Mouse (Mus musculus) hindbrain, embryonic 14.5 days (tissue): ENCODE data around the gene Akap6. TPM values are rescaled to one million over a fixed set of nuclear protein-coding genes. Genes with fewer than 3 reads are reported as not detected.

Experiments used
- ATAC-seq: fragments of 200-750 bp; cut with Nextera tagmentation; 2 replicates; pipeline ENCODE4 v1.8.0; 2017; ENCODE audit warnings: moderate number of reproducible peaks, mild to moderate bottlenecking, moderate TSS enrichment, moderate library complexity; ENCODE audit not compliant: low FRiP score
- DNase-seq: peaks from one replicate; pipeline ENCODE4 v3.0.0-alpha.2; 2015; ENCODE audit warnings: low spot score
- H3K27ac ChIP-seq: fragments of 300-500 bp; sonication (generic); 2 replicates; pipeline ENCODE4 v1.5.1; 2014; ENCODE audit warnings: mild to moderate bottlenecking, moderate library complexity
- H3K27me3 ChIP-seq: fragments of 300-500 bp; sonication (generic); 2 replicates; pipeline ENCODE4 v1.6.1; 2014; ENCODE audit warnings: mild to moderate bottlenecking, low read length, mixed read lengths; ENCODE audit not compliant: control insufficient read depth, insufficient read depth
- H3K36me3 ChIP-seq: fragments of 300-500 bp; sonication (generic); replicated peaks from 2 replicates; pipeline ENCODE4 v1.6.1; 2014; ENCODE audit not compliant: control insufficient read depth, insufficient read depth
- H3K4me1 ChIP-seq: fragments of 300-500 bp; sonication (generic); replicated peaks from 2 replicates; pipeline ENCODE4 v1.6.1; 2014; ENCODE audit warnings: antibody characterized with exemption, low read length, mixed read lengths; ENCODE audit not compliant: control insufficient read depth, insufficient read depth
- H3K4me2 ChIP-seq: fragments of 300-500 bp; sonication (generic); replicated peaks from 2 replicates; pipeline ENCODE4 v1.6.1; 2014; ENCODE audit warnings: mild to moderate bottlenecking, moderate library complexity
- H3K4me3 ChIP-seq: fragments of 300-500 bp; sonication (generic); replicated peaks from 2 replicates; pipeline ENCODE4 v1.5.1; 2014; ENCODE audit warnings: mild to moderate bottlenecking, low read length
- H3K9ac ChIP-seq: fragments of 300-500 bp; sonication (generic); 2 replicates; pipeline ENCODE4 v1.6.1; 2014
- H3K9me3 ChIP-seq: fragments of 300-500 bp; sonication (generic); 2 replicates; pipeline ENCODE4 v1.6.1; 2016; ENCODE audit warnings: low read length; ENCODE audit not compliant: control insufficient read depth
- WGBS: fragments of 180-500 bp; shearing (Covaris S2); extraction: QIAGEN DNeasy Blood & Tissue Kit; methylation state at CpG from one replicate; pipeline ENCODE4 v1.1.7; 2014; 5-methylcytosine and 5-hydroxymethylcytosine counted together
- polyA plus RNA-seq: library from polyadenylated mRNA; unstranded; fragments of >200 nt; fragmentation: Nextera tagmentation; extraction: Ambion mirVana; gene quantifications from 2 replicates; pipeline ENCODE4 v1.2.1, GENCODE M21; 2014

The Akap6 gene
- polyA plus RNA-seq, 1 experiment from 2014 or later: 39.0 TPM

GRCm38 (mm10) chr12:53191435-53191834 is 492.3 kb downstream of the Akap6 start:
- 85% methylated on average over 7 of the region's 7 CpGs for WGBS
- Histone ChIP-seq H3K9me3 (no peaks in the 10 kb centered on the region), H3K4me3 (no peak overlapping the region), H3K4me1 (no peaks in the 10 kb centered on the region), H3K27ac (no peak overlapping the region), H3K27me3 (no peaks in the 10 kb centered on the region), H3K36me3 (no peaks in the 10 kb centered on the region), H3K9ac (no peak overlapping the region), H3K4me2 (no peak overlapping the region)
- DNase-seq (no peak), ATAC-seq (no peak)

GRCm38 (mm10) chr12:53193664-53194063 is 494.5 kb downstream of the Akap6 start:
- no peaks in the 10 kb centered on the region for H3K27me3 ChIP-seq
- WGBS: 74% methylated on average over 5 of the region's 5 CpGs

More at GRCm38 (mm10) chr12:53193664-53194063, 494.5 kb downstream of the Akap6 start:
- Histone ChIP-seq H3K9ac (no peak overlapping the region), H3K4me1 (no peaks in the 10 kb centered on the region), H3K36me3 (no peaks in the 10 kb centered on the region), H3K4me2 (no peak overlapping the region), H3K27ac (no peak overlapping the region), H3K9me3 (no peaks in the 10 kb centered on the region), H3K4me3 (no peak overlapping the region)
- DNase-seq (no peak), ATAC-seq (no peak)

Other genes with a start within 250 kb of the Akap6 start
- gene Arhgap5, start 195.4 kb upstream of the Akap6 start, polyA plus RNA-seq: 42.3 and 45.4 TPM in 2 replicates